Mouse (Mus musculus): Measurements from ENCODE around the gene Rpl34. TPM values are rescaled to one million over a fixed set of nuclear protein-coding genes. Genes with fewer than 3 reads are reported as not detected.

The Rpl34 gene
- total and polyA plus RNA-seq, 2 experiments from 2014 or later = 470 to 851 TPM

DNA sequence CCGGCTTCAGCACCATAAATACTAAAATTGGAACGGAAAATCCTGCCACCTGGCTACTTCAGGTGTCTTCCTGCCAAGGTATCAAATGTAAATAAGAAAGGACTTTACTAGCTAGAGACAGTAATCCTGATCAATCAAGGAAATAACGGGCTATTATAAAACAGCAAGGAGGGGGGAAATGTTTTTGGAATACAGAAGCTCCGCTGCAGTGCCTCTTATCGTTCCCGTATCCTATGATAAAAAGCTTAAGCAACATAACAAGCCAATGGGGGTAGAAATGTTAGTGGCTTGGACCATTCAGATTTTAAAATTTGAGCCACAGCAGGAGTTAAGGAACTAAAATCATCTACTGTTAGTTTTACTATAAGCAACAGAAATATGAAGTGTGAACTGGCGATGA, 20.1 kb downstream of the Rpl34 start:
- H3K4me2 ChIP-seq (ENCODE audit: low read depth, low read length) = peak overlapping the region; percentile 58
- H3K9ac ChIP-seq (replicated peaks; ENCODE audit: low read depth, low read length) = no peak overlapping the region
- 49% methylated on average over 7 of the region's 7 CpGs for WGBS
- no peak for TF ChIP-seq CTCF (IDR thresholded peaks at IDR 0.05; ENCODE audit: low read depth)
- no peak for TF ChIP-seq EP300 (IDR thresholded peaks at IDR 0.05; ENCODE audit: low read depth)
- H3K9me3 ChIP-seq (replicated peaks; ENCODE audit: control insufficient read depth, low read length) = no peaks in the 10 kb centered on the region
- H3K27ac ChIP-seq (ENCODE audit: low read depth) = no peak overlapping the region
- DNase-seq (ENCODE audit: low spot score) = no peak
- H3K4me1 ChIP-seq (ENCODE audit: control insufficient read depth, insufficient read depth) = peaks cover 17% of the 10 kb centered on the region
- no peaks in the 10 kb centered on the region for H3K27me3 ChIP-seq (ENCODE audit: control insufficient read depth, insufficient read depth, low read length)
- H3K4me3 ChIP-seq (ENCODE audit: low read depth, low read length) = peak overlapping the region; percentile 83; the same call in 1 of the 2 replicates
- no peaks in the 10 kb centered on the region for H3K36me3 ChIP-seq (replicated peaks; ENCODE audit: control insufficient read depth, insufficient read depth, low read length)
- ATAC-seq (ENCODE audit: insufficient read depth, low read depth) = no peak

GRCm38 (mm10) chr3:130708967-130709924, 21.0 kb downstream of the Rpl34 start, which contains the start of gene Ostc:
TSS of gene Ostc (minus strand) at chr3:130709444.
- TF ChIP-seq EP300 (IDR thresholded peaks at IDR 0.05; ENCODE audit: low read depth) = peak; percentile 100
- TF ChIP-seq CTCF (IDR thresholded peaks at IDR 0.05; ENCODE audit: low read depth) = no peak
- under 1% methylated on average over 45 of the region's 45 CpGs for WGBS
- H3K27me3 ChIP-seq (ENCODE audit: control insufficient read depth, insufficient read depth, low read length) = no peaks in the 10 kb centered on the region
- peak within 1 kb of the TSS; percentile 77 for H3K9ac ChIP-seq (replicated peaks; ENCODE audit: low read depth, low read length)
- H3K9me3 ChIP-seq (replicated peaks; ENCODE audit: control insufficient read depth, low read length) = no peaks in the 10 kb centered on the region
- peak; percentile 96 for DNase-seq (ENCODE audit: low spot score)
- H3K27ac ChIP-seq (ENCODE audit: low read depth) = peak within 1 kb of the TSS; percentile 71
- peak within 1 kb of the TSS; percentile 69 for H3K4me2 ChIP-seq (ENCODE audit: low read depth, low read length)
- peak; percentile 97 for ATAC-seq (ENCODE audit: insufficient read depth, low read depth)
- peaks cover 17% of the 10 kb centered on the region for H3K4me1 ChIP-seq (ENCODE audit: control insufficient read depth, insufficient read depth)
- H3K36me3 ChIP-seq (replicated peaks; ENCODE audit: control insufficient read depth, insufficient read depth, low read length) = peaks cover 8% of the 10 kb centered on the region; the same call in 1 of the 2 replicates
- H3K4me3 ChIP-seq (ENCODE audit: low read depth, low read length) = peak within 1 kb of the TSS; percentile 83

DNA sequence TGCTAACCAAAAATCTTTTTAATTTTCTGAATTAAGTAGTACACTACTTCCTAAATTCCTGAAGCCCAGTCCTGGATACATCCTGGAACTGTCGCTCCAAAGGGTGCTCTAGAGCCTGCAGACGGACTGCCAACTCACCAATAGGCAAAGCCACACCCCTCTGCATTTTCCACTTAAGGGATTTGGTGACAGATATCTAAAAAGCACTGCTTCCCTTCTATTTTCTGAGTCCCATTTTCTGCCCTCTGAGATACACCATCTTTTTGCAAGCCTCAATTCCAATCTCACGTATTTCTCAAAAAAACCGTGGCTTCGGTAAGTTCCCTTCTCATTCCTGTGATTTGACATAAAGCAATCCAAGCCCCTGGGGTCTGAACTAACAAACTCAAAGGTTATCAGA, 21.7 kb downstream of the Rpl34 start:
- Histone ChIP-seq H3K9ac (replicated peaks; ENCODE audit: low read depth, low read length) (peak overlapping the region; percentile 77), H3K36me3 (replicated peaks; ENCODE audit: control insufficient read depth, insufficient read depth, low read length) (peaks cover 15% of the 10 kb centered on the region), H3K4me3 (ENCODE audit: low read depth, low read length) (peak overlapping the region; percentile 83), H3K4me1 (ENCODE audit: control insufficient read depth, insufficient read depth) (peaks cover 17% of the 10 kb centered on the region), H3K9me3 (replicated peaks; ENCODE audit: control insufficient read depth, low read length) (no peaks in the 10 kb centered on the region), H3K27me3 (ENCODE audit: control insufficient read depth, insufficient read depth, low read length) (no peaks in the 10 kb centered on the region), H3K27ac (ENCODE audit: low read depth) (peak overlapping the region; percentile 71), H3K4me2 (ENCODE audit: low read depth, low read length) (peak overlapping the region; percentile 69)
- DNase-seq (ENCODE audit: low spot score) (no peak), ATAC-seq (ENCODE audit: insufficient read depth, low read depth) (no peak)
- WGBS = 0% methylated on average over 5 of the region's 5 CpGs
- TF ChIP-seq EP300 (IDR thresholded peaks at IDR 0.05; ENCODE audit: low read depth) = no peak
- no peak for TF ChIP-seq CTCF (IDR thresholded peaks at IDR 0.05; ENCODE audit: low read depth)

DNA sequence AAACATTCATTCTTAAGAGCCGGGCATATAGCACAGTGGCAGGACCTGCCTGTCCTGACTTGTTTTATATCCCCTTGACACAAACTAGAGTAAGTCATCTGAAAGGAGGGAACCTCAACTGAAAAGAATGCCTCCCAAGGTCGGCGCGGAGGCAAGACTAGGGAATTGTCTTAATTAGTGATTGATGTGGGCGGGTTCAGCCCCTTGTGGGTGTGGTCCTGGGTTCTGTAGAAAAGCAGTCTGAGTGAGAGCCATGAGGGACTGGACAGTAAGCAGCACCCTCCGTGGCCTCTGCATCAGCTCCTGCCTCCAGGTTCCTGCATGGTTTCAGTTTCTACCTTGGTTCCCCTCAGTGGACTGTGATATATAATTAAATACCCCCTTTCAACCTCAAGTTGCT, 27.9 kb downstream of the Rpl34 start:
- Histone ChIP-seq H3K9ac (replicated peaks; ENCODE audit: low read depth, low read length) (no peak overlapping the region), H3K9me3 (replicated peaks; ENCODE audit: control insufficient read depth, low read length) (no peaks in the 10 kb centered on the region), H3K27me3 (ENCODE audit: control insufficient read depth, insufficient read depth, low read length) (no peaks in the 10 kb centered on the region), H3K36me3 (replicated peaks; ENCODE audit: control insufficient read depth, insufficient read depth, low read length) (peaks cover 69% of the 10 kb centered on the region), H3K4me1 (ENCODE audit: control insufficient read depth, insufficient read depth) (no peaks in the 10 kb centered on the region), H3K27ac (ENCODE audit: low read depth) (no peak overlapping the region), H3K4me3 (ENCODE audit: low read depth, low read length) (no peak overlapping the region), H3K4me2 (ENCODE audit: low read depth, low read length) (no peak overlapping the region)
- no peak for TF ChIP-seq EP300 (IDR thresholded peaks at IDR 0.05; ENCODE audit: low read depth)
- no peak for TF ChIP-seq CTCF (IDR thresholded peaks at IDR 0.05; ENCODE audit: low read depth)
- ATAC-seq (ENCODE audit: insufficient read depth, low read depth) = no peak
- no peak for DNase-seq (ENCODE audit: low spot score)
- WGBS = 83% methylated on average over 6 of the region's 6 CpGs

DNA sequence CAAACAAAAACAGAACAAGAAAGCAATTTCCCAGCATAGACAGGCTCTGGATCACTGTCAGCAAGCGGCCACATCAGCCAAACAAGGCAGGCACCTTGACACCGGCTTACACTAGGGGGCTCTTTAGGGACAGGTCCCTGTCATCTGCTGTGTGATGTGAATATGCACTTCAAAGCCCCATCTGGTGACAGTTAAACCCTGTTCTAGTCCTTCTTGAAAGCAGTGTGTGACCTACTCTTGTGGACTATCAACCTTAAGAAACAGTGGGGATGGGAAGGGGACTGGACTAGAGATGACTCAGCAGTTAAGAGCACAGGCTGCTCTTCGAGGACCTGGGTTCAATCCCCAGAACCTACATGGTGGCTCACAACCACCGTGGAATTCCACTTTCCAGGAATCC, 32.6 kb downstream of the Rpl34 start:
- Histone ChIP-seq H3K4me1 (ENCODE audit: control insufficient read depth, insufficient read depth) (no peaks in the 10 kb centered on the region), H3K4me3 (ENCODE audit: low read depth, low read length) (no peak overlapping the region)
- WGBS = 69% methylated on average over 4 of the region's 4 CpGs

More for the DNA sequence above, 32.6 kb downstream of the Rpl34 start:
- Histone ChIP-seq H3K36me3 (replicated peaks; ENCODE audit: control insufficient read depth, insufficient read depth, low read length) (peaks cover 56% of the 10 kb centered on the region), H3K27me3 (ENCODE audit: control insufficient read depth, insufficient read depth, low read length) (no peaks in the 10 kb centered on the region), H3K27ac (ENCODE audit: low read depth) (no peak overlapping the region), H3K9me3 (replicated peaks; ENCODE audit: control insufficient read depth, low read length) (no peaks in the 10 kb centered on the region), H3K4me2 (ENCODE audit: low read depth, low read length) (no peak overlapping the region), H3K9ac (replicated peaks; ENCODE audit: low read depth, low read length) (no peak overlapping the region)
- ATAC-seq (ENCODE audit: insufficient read depth, low read depth) (no peak), DNase-seq (ENCODE audit: low spot score) (no peak)
- TF ChIP-seq CTCF (IDR thresholded peaks at IDR 0.05; ENCODE audit: low read depth) (no peak), EP300 (IDR thresholded peaks at IDR 0.05; ENCODE audit: low read depth) (no peak)

Measured in heart, postnatal 0 days (tissue).